Mouse (Mus musculus): ENCODE measurements at regions not wholly inside any gene's neighbourhood (a gene's known extent, or its start where the extent isn't known, plus 50 kb on each side); places are given as distances from the start of the nearest gene placed in this dataset.

DNA sequence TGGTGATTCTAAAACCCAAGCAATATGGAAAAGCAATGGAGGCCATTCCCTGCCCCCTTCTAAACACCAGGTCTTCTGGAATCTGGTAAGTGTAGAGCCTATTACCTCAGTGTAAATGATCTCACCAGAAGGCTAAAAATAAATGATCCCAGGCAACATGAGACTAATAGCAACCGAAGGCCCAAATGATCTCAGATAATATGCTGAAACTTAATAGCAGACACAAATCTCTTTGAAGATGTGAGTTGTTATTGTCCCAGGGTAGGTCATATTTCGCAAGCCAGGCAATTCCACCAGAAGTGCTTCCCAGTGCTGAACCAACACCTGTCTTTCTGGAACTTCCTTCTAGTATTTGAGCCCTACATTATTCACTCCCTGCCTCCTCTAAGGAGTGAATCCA lies 178.6 kb downstream of the Lrrn1 start:
- no peak for TF ChIP-seq ETS1 (conservative IDR thresholded peaks at IDR 0.05; ENCODE audit: low read depth, low read length)
- no peak for TF ChIP-seq MEF2A (IDR thresholded peaks at IDR 0.05; ENCODE audit: borderline replicate concordance, low read depth, low read length)
- no peak for TF ChIP-seq POLR2AphosphoS2 (IDR thresholded peaks at IDR 0.05; ENCODE audit: low read depth, low read length)
- no peak for TF ChIP-seq RAD21 (IDR thresholded peaks at IDR 0.05; ENCODE audit: low read depth, low read length)
- TF ChIP-seq ZC3H11A (IDR thresholded peaks at IDR 0.05; ENCODE audit: low read depth, low read length), result no peak
- no peak for TF ChIP-seq ZMIZ1 (IDR thresholded peaks at IDR 0.05; ENCODE audit: low read depth, low read length)
- TF ChIP-seq CTCF (conservative IDR thresholded peaks at IDR 0.05 in 1 of 2, IDR thresholded peaks at IDR 0.05 in 1 of 2; ENCODE audit: low read depth in 2 of 2, low read length in 2 of 2), result no peak
- TF ChIP-seq ELF1 (IDR thresholded peaks at IDR 0.05; ENCODE audit: low read depth, low read length), result no peak
- no peak for TF ChIP-seq USF2 (conservative IDR thresholded peaks at IDR 0.05; ENCODE audit: low read depth, low read length)
- no peak for TF ChIP-seq CHD1 (IDR thresholded peaks at IDR 0.05; ENCODE audit: low read depth, low read length)
- TF ChIP-seq ZKSCAN1 (IDR thresholded peaks at IDR 0.05; ENCODE audit: borderline replicate concordance, low read depth, low read length), result no peak
- TF ChIP-seq HCFC1 (IDR thresholded peaks at IDR 0.05; ENCODE audit: low read depth, low read length), result no peak
- TF ChIP-seq CHD2 (IDR thresholded peaks at IDR 0.05; ENCODE audit: low read length), result no peak
- no peak for TF ChIP-seq BHLHE40 (IDR thresholded peaks at IDR 0.05; ENCODE audit: low read depth, low read length)
- no peak for TF ChIP-seq MAFK (IDR thresholded peaks at IDR 0.05; ENCODE audit: insufficient replicate concordance, low read length)
- TF ChIP-seq TCF12 (IDR thresholded peaks at IDR 0.05; ENCODE audit: low read depth, low read length), result no peak
- Histone ChIP-seq H3K36me3 (replicated peaks in 1 of 2; ENCODE audit: control insufficient read depth in 1 of 2, insufficient read depth in 1 of 2, low read length in 1 of 2) (no peaks in the 10 kb centered on the region), H3K9me3 (replicated peaks; ENCODE audit: low read length) (no peaks in the 10 kb centered on the region), H3K27ac (ENCODE audit: insufficient read depth, low read depth) (no peak overlapping the region), H3K4me1 (ENCODE audit: control insufficient read depth in 1 of 2, insufficient read depth in 2 of 2) (no peaks in the 10 kb centered on the region), H3K27me3 (replicated peaks) (peaks cover 3% of the 10 kb centered on the region), H3K9ac (ENCODE audit: insufficient read depth, low read depth) (no peak overlapping the region), H3K4me3 (replicated peaks in 1 of 3; ENCODE audit: low read depth in 2 of 3, low read length in 2 of 3, poor library complexity in 1 of 3) (no peak overlapping the region), H3K79me2 (replicated peaks; ENCODE audit: control insufficient read depth, extremely low read depth, insufficient read depth, poor library complexity, severe bottlenecking) (no peaks in the 10 kb centered on the region), H3K4me2 (ENCODE audit: insufficient read depth, low read depth, poor library complexity, severe bottlenecking) (no peak overlapping the region)
- no peak for DNase-seq (ENCODE audit: extremely low read depth)
- dilution Hi-C loops (cut with MboI; ENCODE audit: extremely low pct_ligation_motif_present, extremely low pct_unique_long_range_greater_than_20kb, low sequenced_read_pairs), result no loop called here
- in situ Hi-C loops (cut with MboI; ENCODE audit: low pct_ligation_motif_present, low pct_unique_long_range_greater_than_20kb, low sequenced_read_pairs), result no loop called here

DNA sequence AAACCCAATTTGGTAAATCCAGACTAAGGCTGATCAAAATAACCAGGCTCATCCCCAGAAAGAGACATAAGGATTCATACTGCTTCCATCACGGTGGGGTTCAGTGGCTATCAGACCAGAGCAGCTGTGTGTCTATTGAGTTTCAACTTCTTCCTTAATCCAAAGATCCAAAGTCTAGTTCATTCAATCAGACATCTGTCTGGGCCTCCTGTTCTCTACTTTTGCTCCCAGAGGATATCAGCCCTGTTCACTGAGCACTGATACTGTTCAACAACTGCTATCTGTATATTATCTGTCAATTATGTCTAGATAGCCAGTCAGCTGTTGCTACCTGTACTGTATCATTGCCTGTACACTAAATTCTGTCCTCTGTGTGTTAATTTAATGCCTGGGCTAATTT lies 179.0 kb downstream of the Lrrn1 start:
- no peak overlapping the region for H3K9ac ChIP-seq (ENCODE audit: insufficient read depth, low read depth)
- H3K4me3 ChIP-seq (replicated peaks in 1 of 3; ENCODE audit: low read depth in 2 of 3, low read length in 2 of 3, poor library complexity in 1 of 3), result no peak overlapping the region
- dilution Hi-C loops (cut with MboI; ENCODE audit: extremely low pct_ligation_motif_present, extremely low pct_unique_long_range_greater_than_20kb, low sequenced_read_pairs) (no loop called here), in situ Hi-C loops (cut with MboI; ENCODE audit: low pct_ligation_motif_present, low pct_unique_long_range_greater_than_20kb, low sequenced_read_pairs) (no loop called here)
- no peak for TF ChIP-seq RCOR1 (conservative IDR thresholded peaks at IDR 0.05; ENCODE audit: low read depth, low read length)
- TF ChIP-seq JUN (IDR thresholded peaks at IDR 0.05; ENCODE audit: insufficient read depth, low read depth, low read length), result no peak
- no peak for TF ChIP-seq USF2 (conservative IDR thresholded peaks at IDR 0.05; ENCODE audit: low read depth, low read length)
- no peak for TF ChIP-seq TCF12 (IDR thresholded peaks at IDR 0.05; ENCODE audit: low read depth, low read length)
- no peak for TF ChIP-seq KAT2A (IDR thresholded peaks at IDR 0.05; ENCODE audit: insufficient replicate concordance, low read length)
- no peak for TF ChIP-seq MAX (IDR thresholded peaks at IDR 0.05; ENCODE audit: low read length)
- no peak for TF ChIP-seq ZNF384 (IDR thresholded peaks at IDR 0.05; ENCODE audit: low read depth, low read length)
- no peak for TF ChIP-seq USF1 (IDR thresholded peaks at IDR 0.05; ENCODE audit: low read depth, low read length)
- TF ChIP-seq MAFK (IDR thresholded peaks at IDR 0.05; ENCODE audit: insufficient replicate concordance, low read length), result no peak
- no peaks in the 10 kb centered on the region for H3K9me3 ChIP-seq (replicated peaks; ENCODE audit: low read length)
- no peak overlapping the region for H3K4me2 ChIP-seq (ENCODE audit: insufficient read depth, low read depth, poor library complexity, severe bottlenecking)
- no peaks in the 10 kb centered on the region for H3K36me3 ChIP-seq (replicated peaks in 1 of 2; ENCODE audit: control insufficient read depth in 1 of 2, insufficient read depth in 1 of 2, low read length in 1 of 2)
- DNase-seq (ENCODE audit: extremely low read depth), result no peak
- H3K27me3 ChIP-seq (replicated peaks), result peaks cover 4% of the 10 kb centered on the region
- H3K4me1 ChIP-seq (ENCODE audit: control insufficient read depth in 1 of 2, insufficient read depth in 2 of 2), result no peaks in the 10 kb centered on the region
- no peak overlapping the region for H3K27ac ChIP-seq (ENCODE audit: insufficient read depth, low read depth)
- H3K79me2 ChIP-seq (replicated peaks; ENCODE audit: control insufficient read depth, extremely low read depth, insufficient read depth, poor library complexity, severe bottlenecking), result no peaks in the 10 kb centered on the region
